Mouse (Mus musculus) right cerebral cortex, postnatal 25 days (tissue): ENCODE results near the gene Vps13c.

Source experiments
- DNase-seq: peaks from one replicate; pipeline ENCODE4 v3.0.0; 2022

Vps13c gene

GRCm38 (mm10) chr9:67839981-67840859 is at the start of gene Vps13c:
Gene Vps13c (plus strand): TSS chr9:67840396.
- DNase-seq = peak; percentile 85

GRCm38 (mm10) chr9:67792405-67792804 is 47.8 kb upstream of the Vps13c start:
- no peak for DNase-seq

GRCm38 (mm10) chr9:67793501-67793900 is 46.7 kb upstream of the Vps13c start:
- DNase-seq = no peak

- no peak for DNase-seq
Measured at GRCm38 (mm10) chr9:67794216-67794615, 46.0 kb upstream of the Vps13c start.

- DNase-seq = no peak
Measured at GRCm38 (mm10) chr9:67794668-67795067, 45.5 kb upstream of the Vps13c start.

- peak; percentile 44 for DNase-seq
Measured at GRCm38 (mm10) chr9:67795205-67795675, 45.0 kb upstream of the Vps13c start.

DNA sequence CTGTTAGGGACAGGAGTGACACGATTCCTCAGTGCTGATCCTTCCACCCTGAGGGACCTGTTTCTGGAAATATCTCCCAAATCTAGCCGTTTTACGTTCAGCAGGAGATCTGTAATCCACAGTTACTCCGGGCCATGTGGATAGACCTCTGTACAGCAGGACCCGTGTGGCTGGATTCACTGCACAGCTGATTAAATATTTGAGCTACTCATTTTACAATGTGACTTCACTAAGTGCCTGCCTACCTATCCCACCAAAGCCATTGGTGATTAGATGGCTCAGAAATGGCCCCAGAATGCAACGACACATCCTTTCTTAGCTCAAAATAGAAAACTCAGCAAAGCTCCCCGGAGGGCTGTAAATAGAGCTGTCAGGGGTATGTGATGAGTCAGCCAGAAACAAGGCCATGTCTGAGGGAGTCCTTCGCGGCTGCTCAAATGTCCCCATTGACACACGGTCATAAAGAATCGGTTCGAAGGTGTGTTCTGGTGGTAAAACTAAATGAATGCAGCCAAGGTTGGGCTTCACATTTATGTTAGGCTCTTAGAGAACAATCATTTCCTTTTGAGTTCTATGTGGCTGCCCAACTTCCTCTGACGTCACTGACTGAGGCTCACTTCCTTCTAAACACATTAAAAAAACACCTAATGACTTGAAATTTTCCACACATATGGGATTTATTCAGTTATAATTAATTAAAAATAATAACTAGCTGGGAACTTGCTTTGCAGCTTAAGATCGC is 40.9 kb upstream of the Vps13c start:
- no peak for DNase-seq

- DNase-seq = no peak
Measured at GRCm38 (mm10) chr9:67802241-67802640, 38.0 kb upstream of the Vps13c start.

DNA sequence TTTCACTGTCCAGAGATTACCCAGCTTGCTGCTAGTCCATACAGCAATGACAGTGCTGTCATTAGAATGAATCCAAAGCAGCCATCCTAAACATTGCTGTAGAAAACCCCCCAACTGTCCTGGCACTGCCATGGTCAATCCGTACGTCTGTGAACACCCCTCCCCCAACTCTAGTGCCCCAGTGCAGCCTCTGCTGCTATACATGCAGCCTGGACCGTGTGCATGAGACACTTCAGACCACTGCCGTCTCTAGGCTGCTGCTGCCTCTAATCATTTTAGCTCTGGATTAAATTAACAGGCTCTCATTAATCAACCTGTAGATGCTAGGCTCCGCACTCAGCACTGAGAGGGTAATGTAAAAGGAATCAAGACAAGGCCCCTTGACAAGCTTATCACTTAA is 33.2 kb upstream of the Vps13c start:
- no peak for DNase-seq

DNA sequence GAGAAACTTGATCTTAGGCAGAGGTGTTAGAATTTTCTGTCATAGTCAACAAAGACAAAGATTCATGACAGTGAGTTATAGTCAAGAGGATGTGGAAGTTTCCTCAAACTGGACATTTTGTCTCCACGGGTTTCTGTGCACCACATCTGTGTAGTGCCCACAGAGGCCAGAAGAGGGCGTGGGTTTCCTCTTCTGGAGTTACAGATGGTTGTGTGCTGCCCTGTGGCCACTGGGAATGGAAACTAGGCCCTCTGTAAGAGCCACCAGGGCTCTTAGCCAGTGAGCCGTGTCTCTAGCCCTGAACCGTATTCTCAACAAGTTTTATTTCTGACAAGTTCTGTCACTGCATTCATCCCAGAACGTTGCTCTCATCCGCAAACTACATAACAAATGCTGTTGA is 29.7 kb upstream of the Vps13c start:
- DNase-seq = no peak

- DNase-seq = no peak
Measured at GRCm38 (mm10) chr9:67811116-67811515, 29.1 kb upstream of the Vps13c start.

GRCm38 (mm10) chr9:67813171-67813570 is 27.0 kb upstream of the Vps13c start:
- DNase-seq = no peak

DNA sequence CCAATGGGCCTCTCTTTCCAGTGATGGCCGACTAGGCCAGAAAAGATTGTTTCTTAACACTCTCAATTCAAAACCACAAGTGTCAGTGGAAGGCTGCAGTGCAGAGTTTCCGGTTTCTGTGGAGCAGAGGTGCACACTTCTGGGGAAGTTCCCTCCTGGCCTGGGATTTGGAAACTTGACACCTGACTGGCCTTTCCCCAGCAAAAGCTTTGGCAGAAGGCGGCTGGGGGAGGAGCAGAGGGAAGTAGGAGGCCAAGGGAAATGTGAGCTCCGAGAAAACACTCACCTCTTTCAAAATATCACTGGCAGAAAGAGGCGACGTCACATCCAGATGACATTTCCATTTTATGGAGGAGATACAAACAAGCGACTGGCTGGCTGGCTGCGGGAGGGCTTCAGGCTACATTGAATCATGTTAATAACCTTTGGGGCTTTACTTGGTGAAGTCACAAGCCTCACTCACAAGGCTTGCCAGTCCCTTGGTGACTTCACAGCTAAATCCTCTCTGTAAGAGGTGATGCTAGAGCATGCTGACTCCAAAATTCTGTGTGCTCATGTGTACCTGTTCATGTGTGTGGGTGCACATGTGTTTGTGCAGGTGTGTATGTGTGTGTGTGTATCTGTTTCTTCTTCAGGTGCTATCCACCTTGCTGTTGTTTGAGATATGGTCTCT is 26.4 kb upstream of the Vps13c start:
- DNase-seq = no peak

DNA sequence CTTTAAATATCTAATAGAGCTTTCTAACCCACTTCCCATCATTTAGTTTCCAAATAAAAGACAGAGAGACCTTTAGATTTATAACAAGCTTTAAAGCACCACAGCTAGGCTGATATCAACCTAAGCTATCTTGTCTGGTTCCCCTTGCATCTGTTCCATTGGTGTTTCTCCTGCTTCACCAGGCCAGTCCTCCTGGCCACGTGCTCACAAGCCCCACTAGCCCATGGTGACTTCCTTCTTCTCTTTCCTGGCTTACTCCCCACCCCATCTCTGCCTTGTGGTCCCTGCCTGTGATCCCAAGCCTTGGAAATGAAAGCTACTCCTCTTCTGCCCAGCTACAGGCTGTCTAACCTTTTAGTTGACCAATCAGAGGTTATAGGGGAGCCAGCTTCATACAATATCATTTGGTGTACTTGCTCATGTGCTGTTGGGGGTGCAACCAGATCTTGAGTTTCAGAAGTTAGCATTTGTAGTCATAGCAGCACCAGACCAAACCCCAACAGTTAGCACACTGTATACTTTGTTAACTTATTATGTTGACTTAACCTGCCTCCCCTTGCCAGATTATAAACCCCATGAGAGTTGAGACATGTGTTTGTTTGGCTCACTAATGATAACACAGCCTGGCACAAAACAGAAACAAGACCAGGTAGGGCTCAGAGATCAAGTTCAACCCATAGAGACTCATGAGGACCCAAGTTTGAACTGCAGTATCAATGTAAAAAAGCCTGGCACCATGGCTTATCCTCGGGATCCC is 23.8 kb upstream of the Vps13c start:
- no peak for DNase-seq

DNA sequence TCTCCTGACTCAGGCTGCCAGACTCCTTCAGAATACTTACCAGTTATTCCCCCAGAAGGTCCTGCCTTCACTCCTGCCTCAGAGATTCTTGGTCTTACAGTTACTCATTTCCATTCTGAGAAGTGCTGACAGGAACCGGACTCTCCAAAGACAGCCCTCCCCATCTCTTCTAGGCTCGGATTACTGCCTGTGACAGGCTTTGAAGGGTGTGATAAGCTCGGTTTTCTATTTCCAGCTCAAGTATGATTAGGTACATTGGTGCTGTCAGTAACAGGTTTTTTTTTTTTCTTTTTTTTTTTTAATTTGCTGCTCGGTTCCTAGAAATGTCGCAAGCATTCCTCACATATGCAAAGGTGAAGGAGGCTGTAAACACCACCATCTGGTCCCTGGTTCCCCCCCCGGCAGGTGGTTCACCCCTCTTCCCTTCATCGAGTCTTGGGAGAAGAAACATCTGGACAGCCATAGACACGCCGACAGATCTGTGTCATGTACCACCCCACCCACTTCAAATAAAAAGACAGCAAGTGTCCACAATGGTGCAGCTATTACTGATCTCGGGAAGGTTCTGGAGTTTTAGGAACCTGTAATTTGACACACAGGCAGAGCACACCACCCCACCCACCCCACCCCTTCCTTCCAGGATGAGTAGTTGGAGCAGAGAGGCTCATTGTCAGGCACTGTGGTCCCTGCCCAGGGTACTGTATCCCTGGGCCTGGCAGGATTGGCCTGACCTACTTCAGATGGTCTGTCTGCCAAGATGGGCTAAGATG is 22.1 kb upstream of the Vps13c start:
- no peak for DNase-seq

GRCm38 (mm10) chr9:67818668-67818950 is 21.6 kb upstream of the Vps13c start:
- DNase-seq = no peak

GRCm38 (mm10) chr9:67823131-67823530 is 17.1 kb upstream of the Vps13c start:
- no peak for DNase-seq

DNA sequence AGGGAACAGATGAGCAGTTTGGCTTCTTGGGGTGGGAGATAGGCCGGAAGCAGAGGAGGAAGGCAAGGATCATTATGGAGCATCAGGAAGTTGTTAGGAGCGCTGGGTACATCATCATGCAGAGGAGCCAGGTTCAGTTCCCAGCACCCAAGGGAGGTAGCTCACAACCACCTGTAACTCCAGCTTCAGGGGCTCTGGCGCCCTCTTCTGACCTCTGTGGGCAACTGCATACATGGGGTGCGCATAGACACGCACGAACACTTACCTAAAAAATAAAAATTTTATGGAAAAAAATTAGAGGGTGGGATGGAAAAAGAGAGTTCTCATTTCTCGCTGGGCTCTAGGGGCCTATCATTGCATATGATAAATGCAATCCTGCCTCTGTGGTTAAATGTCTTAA is 14.7 kb upstream of the Vps13c start:
- DNase-seq = no peak

GRCm38 (mm10) chr9:67828182-67828581 is 12.0 kb upstream of the Vps13c start:
- DNase-seq = peak; percentile 22

DNA sequence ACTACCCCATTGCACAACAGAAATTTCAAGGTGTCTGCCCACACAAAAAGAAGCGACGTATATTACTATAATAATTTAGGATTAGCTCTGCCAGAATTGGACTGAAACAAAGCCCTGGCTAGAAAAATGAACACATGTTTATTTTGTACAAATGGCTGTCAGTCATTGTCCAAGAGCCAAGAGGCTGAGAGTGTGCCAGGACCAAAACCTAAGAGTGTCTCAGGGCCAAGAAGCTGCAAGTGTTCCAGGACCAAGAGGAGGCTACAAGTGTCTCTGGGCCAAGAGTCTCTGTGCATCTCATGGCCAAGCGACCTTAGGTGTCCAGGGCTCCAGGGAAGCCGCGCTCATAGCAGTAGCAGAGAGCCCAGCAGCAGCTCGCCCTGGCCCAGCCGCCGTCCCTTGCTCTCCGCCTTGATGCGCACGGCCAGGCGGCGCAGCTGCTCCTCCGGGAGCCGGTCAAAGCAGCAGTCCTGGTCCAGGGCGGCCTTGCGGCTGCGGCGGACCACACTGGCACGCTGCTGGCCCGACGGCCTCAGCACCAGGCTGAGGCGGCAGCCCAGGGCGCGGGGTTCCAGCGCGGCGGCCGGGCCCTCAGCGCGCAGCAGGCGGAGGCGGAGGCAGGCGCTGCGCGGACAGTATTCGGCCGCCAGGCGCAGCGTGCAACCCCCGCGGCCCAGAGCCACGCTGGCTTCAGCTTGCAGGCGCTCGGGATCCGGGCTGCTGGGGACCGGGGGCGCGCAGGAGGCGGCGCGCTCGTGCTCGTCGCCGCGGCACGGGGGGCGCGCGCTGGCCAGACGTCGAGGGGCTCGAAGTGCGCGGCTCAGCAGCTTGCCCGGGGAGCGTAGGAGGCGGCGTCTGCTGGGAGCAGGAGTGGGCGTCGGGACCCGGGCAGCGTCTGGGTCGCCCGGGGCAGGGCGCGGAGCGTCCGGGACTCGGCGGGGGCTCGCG is 9.5 kb upstream of the Vps13c start:
- peak; percentile 73 for DNase-seq
